In the genomic region with DNA sequence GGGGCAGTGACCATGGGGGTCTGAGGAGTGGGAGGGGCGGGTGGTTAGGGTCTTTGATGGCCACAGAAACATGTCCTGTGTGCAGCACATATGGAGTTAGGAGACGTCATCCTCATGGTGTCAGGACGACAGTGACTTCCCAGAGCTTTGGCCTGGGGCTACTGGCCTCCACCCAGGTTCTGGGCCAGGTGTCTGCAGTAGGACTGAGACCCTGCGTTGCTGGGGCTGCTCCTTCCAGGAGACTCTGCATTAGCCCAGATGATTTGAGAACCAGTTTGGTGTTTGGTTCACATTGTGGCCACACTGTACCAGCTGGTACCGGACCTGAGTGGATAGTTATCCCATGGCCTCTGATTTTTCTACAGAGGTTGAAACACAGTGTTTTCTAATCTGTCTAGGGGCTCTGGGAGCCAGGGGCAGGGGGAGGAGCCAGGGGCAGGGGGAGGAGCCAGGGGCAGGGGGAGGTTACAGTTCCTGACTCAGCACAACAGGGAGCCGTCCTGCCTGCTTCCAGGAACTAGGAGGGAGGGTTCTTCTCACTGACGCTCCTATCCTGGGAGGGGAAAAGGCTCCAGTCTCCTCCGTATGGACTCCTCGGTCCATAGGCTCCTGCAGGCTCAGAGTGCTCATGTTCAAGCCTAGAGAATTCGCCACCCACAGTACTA, we compare ENCODE assay signal across 8 mouse cellular contexts. TPM values are rescaled to one million over a fixed set of nuclear protein-coding genes. Genes with fewer than 3 reads are reported as not detected.
DNase-seq lines count a peak whose midpoint lies in the region; ATAC-seq lines count a peak whose summit lies in the region.

No protein-coding gene starts in this region.

- H3K9ac ChIP-seq in midbrain, embryonic 15.5 days = no peak overlapping the region
- H3K9ac ChIP-seq in stomach, embryonic 15.5 days = no peak overlapping the region

- H3K4me2 ChIP-seq in midbrain, embryonic 15.5 days = no peak overlapping the region
- H3K4me2 ChIP-seq in stomach, embryonic 15.5 days = no peak overlapping the region

- H3K9me3 ChIP-seq in midbrain, embryonic 10.5 days (replicated peaks) = no peaks in the 10 kb centered on the region
- no peaks in the 10 kb centered on the region for H3K9me3 ChIP-seq in midbrain, embryonic 15.5 days
- H3K9me3 ChIP-seq in stomach, embryonic 15.5 days = no peaks in the 10 kb centered on the region

- H3K4me1 ChIP-seq in midbrain, embryonic 10.5 days = peaks cover 52% of the 10 kb centered on the region
- peaks cover 8% of the 10 kb centered on the region; the same call in 1 of the 2 replicates for H3K4me1 ChIP-seq in midbrain, embryonic 15.5 days
- H3K4me1 ChIP-seq in stomach, embryonic 15.5 days = peaks cover 11% of the 10 kb centered on the region

- H3K4me3 ChIP-seq in midbrain, embryonic 10.5 days = no peak overlapping the region; the same call in 1 of the 2 replicates
- no peak overlapping the region for H3K4me3 ChIP-seq in midbrain, embryonic 15.5 days
- H3K4me3 ChIP-seq in stomach, embryonic 15.5 days (replicated peaks) = no peak overlapping the region

- peaks cover 33% of the 10 kb centered on the region for H3K36me3 ChIP-seq in midbrain, embryonic 10.5 days
- no peaks in the 10 kb centered on the region for H3K36me3 ChIP-seq in midbrain, embryonic 15.5 days (replicated peaks)
- H3K36me3 ChIP-seq in stomach, embryonic 15.5 days = 0 out of 2 replicates have a peak, but pooled peaks cover 3% of the 10 kb centered on the region

- ATAC-seq in midbrain, embryonic 15.5 days (replicated peaks) = no peak
- peak; percentile 65 for ATAC-seq in stomach, embryonic 15.5 days (ENCODE audit: insufficient read depth, low FRiP score, low read depth)

- peak overlapping the region; percentile 50 for H3K27ac ChIP-seq in midbrain, embryonic 10.5 days (replicated peaks)
- H3K27ac ChIP-seq in midbrain, embryonic 15.5 days = no peak overlapping the region
- no peak overlapping the region for H3K27ac ChIP-seq in stomach, embryonic 15.5 days

- WGBS in midbrain, embryonic 10.5 days = 31% methylated on average over 10 of the region's 10 CpGs
- 38% methylated on average over 10 of the region's 10 CpGs for WGBS in midbrain, embryonic 15.5 days
- WGBS in stomach, embryonic 15.5 days = 32% methylated on average over 10 of the region's 10 CpGs

- peak; percentile 25 for DNase-seq in adrenal gland, postnatal 10 days
- no peak for DNase-seq in adrenal gland, adult 8-10 months
- DNase-seq in midbrain, embryonic 10.5 days (ENCODE audit: low spot score) = peak; percentile 55
- peak; percentile 60 for DNase-seq in kidney, postnatal 10 days
- no peak for DNase-seq in MN1 (ENCODE audit: low spot score)
- DNase-seq in left cerebral cortex, adult 9 months (ENCODE audit: low spot score in 2 of 2) = no peak

- no peaks in the 10 kb centered on the region for H3K27me3 ChIP-seq in midbrain, embryonic 10.5 days (ENCODE audit: low read depth, poor library complexity, severe bottlenecking)
- H3K27me3 ChIP-seq in midbrain, embryonic 15.5 days (replicated peaks) = no peaks in the 10 kb centered on the region
- H3K27me3 ChIP-seq in stomach, embryonic 15.5 days (replicated peaks) = no peaks in the 10 kb centered on the region

RNA-seq across cellular contexts. Expression of a gene that starts 10.4 kb away (rescaled TPM):
- total RNA-seq in adrenal gland, postnatal 10 days (2021) = 10 to 100 TPM; 11.2 to 11.8 TPM
- total RNA-seq in adrenal gland, adult 8-10 months (2022) = 1 to 10 TPM; 4.8 to 7.0 (median 5.4) TPM
- 7.0 and 7.7 TPM in 2 replicates for polyA plus RNA-seq in midbrain, embryonic 10.5 days (2016; fragmentation: Nextera tagmentation; extraction: Ambion mirVana)
- polyA plus RNA-seq in midbrain, embryonic 15.5 days (2015; fragmentation: Nextera tagmentation; extraction: Ambion mirVana) = 15.6 and 16.6 TPM in 2 replicates
- polyA plus RNA-seq in stomach, embryonic 15.5 days (2015; fragmentation: Nextera tagmentation; extraction: Ambion mirVana) = 12.9 and 13.5 TPM in 2 replicates

RNA-seq across cellular contexts. Expression of a gene that starts 27.8 kb away (rescaled TPM):
- not detected for total RNA-seq in adrenal gland, postnatal 10 days (2021)
- not detected for total RNA-seq in adrenal gland, adult 8-10 months (2022)
- 26.3 and 30.9 TPM in 2 replicates for polyA plus RNA-seq in midbrain, embryonic 10.5 days (2016; fragmentation: Nextera tagmentation; extraction: Ambion mirVana)
- polyA plus RNA-seq in midbrain, embryonic 15.5 days (2015; fragmentation: Nextera tagmentation; extraction: Ambion mirVana) = 0.67 and 0.69 TPM in 2 replicates
- polyA plus RNA-seq in stomach, embryonic 15.5 days (2015; fragmentation: Nextera tagmentation; extraction: Ambion mirVana) = 0.09 TPM in 1 of 2 replicates, not detected in the other

RNA-seq across cellular contexts. Expression of a gene that starts 33.4 kb away (rescaled TPM):
- 10 to 100 TPM; 30.4 to 31.6 TPM for total RNA-seq in adrenal gland, postnatal 10 days (2021)
- total RNA-seq in adrenal gland, adult 8-10 months (2022) = 10 to 100 TPM; 54.1 to 66.7 (median 59.6) TPM
- polyA plus RNA-seq in midbrain, embryonic 10.5 days (2016; fragmentation: Nextera tagmentation; extraction: Ambion mirVana) = 26.8 and 27.6 TPM in 2 replicates
- 20.4 and 24.5 TPM in 2 replicates for polyA plus RNA-seq in midbrain, embryonic 15.5 days (2015; fragmentation: Nextera tagmentation; extraction: Ambion mirVana)
- 19.1 and 21.4 TPM in 2 replicates for polyA plus RNA-seq in stomach, embryonic 15.5 days (2015; fragmentation: Nextera tagmentation; extraction: Ambion mirVana)

RNA-seq across cellular contexts. Expression of a gene that starts 55.1 kb away (rescaled TPM):
- under 1 TPM in 1 of 2 experiments, not detected in 1; 0.70 TPM for total RNA-seq in adrenal gland, postnatal 10 days (2021)
- 1 to 10 TPM in 2 of 4 experiments, under 1 TPM in 2; 0.23 to 2.2 (median 1.0) TPM for total RNA-seq in adrenal gland, adult 8-10 months (2022)
- polyA plus RNA-seq in midbrain, embryonic 10.5 days (2016; fragmentation: Nextera tagmentation; extraction: Ambion mirVana) = 1.5 and 2.4 TPM in 2 replicates
- polyA plus RNA-seq in midbrain, embryonic 15.5 days (2015; fragmentation: Nextera tagmentation; extraction: Ambion mirVana) = 8.0 and 8.6 TPM in 2 replicates
- 1.0 TPM in 2 replicates for polyA plus RNA-seq in stomach, embryonic 15.5 days (2015; fragmentation: Nextera tagmentation; extraction: Ambion mirVana)

Comparison
In these comparisons a context has a peak if more than half of its experiments do, and no peak if none do; other contexts are left out.
1. DNase-seq: peak in adrenal gland, postnatal 10 days (single experiment), midbrain, embryonic 10.5 days (single experiment) and kidney, postnatal 10 days (single experiment); none in adrenal gland, adult 8-10 months (single experiment), MN1 (single experiment) and left cerebral cortex, adult 9 months (0 of 2).
2. RNA of a gene that starts 27.8 kb away (polyA plus RNA-seq): 26.3 to 30.9 TPM in midbrain, embryonic 10.5 days; 0.67 to 0.69 TPM in midbrain, embryonic 15.5 days and 0.09 TPM in stomach, embryonic 15.5 days; every median in the first group is over 10 times any median in the second.